Mouse (Mus musculus) heart, postnatal 0 days (tissue): ENCODE data around the gene Ndufa4.

Experiments
- CTCF ChIP-seq: IDR thresholded peaks from 2 replicates; pipeline ENCODE4 v1.5.1; 2016; ENCODE audit warnings: antibody characterized with exemption, control low read depth, low read depth
- EP300 ChIP-seq: IDR thresholded peaks from 2 replicates; pipeline ENCODE4 v1.6.1; 2016; ENCODE audit warnings: antibody characterized with exemption, low read depth

DNA sequence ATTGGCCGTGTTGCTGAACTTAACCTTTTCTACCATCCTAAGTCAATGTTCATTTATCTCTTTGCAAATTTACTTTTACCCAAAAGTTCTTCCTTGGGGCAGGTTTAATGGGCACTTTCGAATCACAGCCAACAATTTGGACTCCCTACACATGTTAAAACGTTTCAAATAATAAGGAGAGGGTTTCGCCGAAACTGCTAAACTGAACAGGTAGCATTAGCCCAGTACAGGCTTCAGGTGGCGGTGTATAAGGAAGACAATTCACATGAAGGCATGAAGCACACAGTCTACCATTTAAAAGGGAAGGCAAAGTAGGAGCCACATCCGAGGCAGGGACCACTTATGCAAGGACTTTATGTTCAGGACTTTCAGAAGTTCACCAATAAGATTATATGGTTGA, 873 bp upstream of the Ndufa4 start:
- TF ChIP-seq CTCF (no peak), EP300 (no peak)
